Mouse (Mus musculus) CH12.LX (cell line): ENCODE measurements around the gene Ftcd. TPM values are rescaled to one million over a fixed set of nuclear protein-coding genes. Genes with fewer than 3 reads are reported as not detected.

ENCODE experiments used
- DNase-seq: peaks from one replicate; pipeline ENCODE4 v3.0.0-alpha.2; 2013; ENCODE audit errors: extremely low read depth
- H3K27ac ChIP-seq: 2 replicates; pipeline ENCODE4 v1.5.1; 2012; ENCODE audit warnings: low read depth, mild to moderate bottlenecking, control low read depth, moderate library complexity; ENCODE audit not compliant: insufficient read depth
- H3K27me3 ChIP-seq: replicated peaks from 2 replicates; pipeline ENCODE3; 2012; ENCODE audit warnings: inconsistent platforms
- H3K36me3 ChIP-seq, 2 experiments: replicated peaks in 1 of 2; 2 replicates each; pipeline versions ENCODE3 to v1.6.1; 2012; ENCODE audit warnings: inconsistent platforms in 1 of 2, low read length in 1 of 2, mild to moderate bottlenecking in 1 of 2, mixed read lengths in 1 of 2, moderate library complexity in 1 of 2; ENCODE audit not compliant: control insufficient read depth in 1 of 2, insufficient read depth in 1 of 2
- H3K4me1 ChIP-seq, 2 experiments: 2 replicates each; pipeline ENCODE4 v1.6.1; 2012; ENCODE audit warnings: inconsistent platforms in 1 of 2, moderate library complexity in 1 of 2; ENCODE audit not compliant: insufficient read depth in 2 of 2, control insufficient read depth in 1 of 2
- H3K4me2 ChIP-seq: 2 replicates; pipeline ENCODE4 v1.6.1; 2012; ENCODE audit warnings: low read depth, mild to moderate bottlenecking, control low read depth; ENCODE audit not compliant: poor library complexity, insufficient read depth, severe bottlenecking
- H3K4me3 ChIP-seq, 3 experiments: fragments of 150-350 bp in 1 of 3; sonication (generic) in 1 of 3; replicated peaks in 1 of 3; 2 replicates each; pipeline versions ENCODE3 to v1.5.1; 2011 to 2012; ENCODE audit warnings: low read depth in 2 of 3, low read length in 2 of 3, mild to moderate bottlenecking in 2 of 3, moderate library complexity in 2 of 3, control low read depth in 1 of 3, improper control_type of control experiment in 1 of 3, inconsistent platforms in 1 of 3, mixed read lengths in 1 of 3; ENCODE audit not compliant: poor library complexity in 1 of 3
- H3K79me2 ChIP-seq: replicated peaks from 2 replicates; pipeline ENCODE4 v1.6.1; 2012; ENCODE audit warnings: mild to moderate bottlenecking, moderate library complexity; ENCODE audit not compliant: control insufficient read depth, poor library complexity, insufficient read depth, severe bottlenecking; ENCODE audit errors: extremely low read depth
- H3K9ac ChIP-seq: 2 replicates; pipeline ENCODE4 v1.6.1; 2012; ENCODE audit warnings: low read depth, mild to moderate bottlenecking, control low read depth, moderate library complexity; ENCODE audit not compliant: insufficient read depth
- H3K9me3 ChIP-seq: replicated peaks from 2 replicates; pipeline ENCODE3; 2012; ENCODE audit warnings: low read length, inconsistent platforms, mixed read lengths
- BHLHE40 ChIP-seq: IDR thresholded peaks from 2 replicates; pipeline ENCODE4 v1.6.1; 2011; ENCODE audit warnings: mild to moderate bottlenecking, low read depth, low read length, improper control_type of control experiment
- CTCF ChIP-seq, 2 experiments: IDR thresholded peaks in 1 of 2; conservative IDR thresholded peaks in 1 of 2; 2 replicates each; pipeline ENCODE4 v1.5.1; 2011 to 2012; ENCODE audit warnings: low read depth in 2 of 2, low read length in 2 of 2, improper control_type of control experiment in 1 of 2, inconsistent platforms in 1 of 2, mild to moderate bottlenecking in 1 of 2, moderate library complexity in 1 of 2
- ELF1 ChIP-seq: IDR thresholded peaks from 2 replicates; pipeline ENCODE4 v1.6.1; 2014; ENCODE audit warnings: low read depth, mild to moderate bottlenecking, inconsistent platforms, low read length, improper control_type of control experiment
- EP300 ChIP-seq: IDR thresholded peaks from 2 replicates; pipeline ENCODE4 v1.6.1; 2011; ENCODE audit warnings: low read length, improper control_type of control experiment
- HCFC1 ChIP-seq: IDR thresholded peaks from 2 replicates; pipeline ENCODE4 v1.6.1; 2012; ENCODE audit warnings: low read depth, mild to moderate bottlenecking, inconsistent platforms, low read length, improper control_type of control experiment
- IRF4 ChIP-seq: IDR thresholded peaks from 2 replicates; pipeline ENCODE4 v1.6.1; 2014; ENCODE audit warnings: low read depth, mild to moderate bottlenecking, inconsistent platforms, low read length, improper control_type of control experiment
- JUN ChIP-seq: IDR thresholded peaks from 2 replicates; pipeline ENCODE4 v1.6.1; 2011; ENCODE audit warnings: low read depth, mild to moderate bottlenecking, low read length, improper control_type of control experiment, moderate library complexity; ENCODE audit not compliant: insufficient read depth
- KAT2A ChIP-seq: IDR thresholded peaks from 2 replicates; pipeline ENCODE4 v1.6.1; 2012; ENCODE audit warnings: low read length, improper control_type of control experiment, inconsistent platforms; ENCODE audit not compliant: insufficient replicate concordance
- MAFK ChIP-seq: IDR thresholded peaks from 2 replicates; pipeline ENCODE4 v1.6.1; 2011; ENCODE audit warnings: low read length, improper control_type of control experiment; ENCODE audit not compliant: insufficient replicate concordance
- MAX ChIP-seq: IDR thresholded peaks from 2 replicates; pipeline ENCODE4 v1.6.1; 2011; ENCODE audit warnings: low read length, improper control_type of control experiment
- MAZ ChIP-seq: IDR thresholded peaks from 2 replicates; pipeline ENCODE4 v1.6.1; 2012; ENCODE audit warnings: low read depth, mild to moderate bottlenecking, inconsistent platforms, low read length, improper control_type of control experiment, moderate library complexity
- MXI1 ChIP-seq: IDR thresholded peaks from 2 replicates; pipeline ENCODE4 v1.6.1; 2011; ENCODE audit warnings: mild to moderate bottlenecking, low read depth, low read length, improper control_type of control experiment
- MYC ChIP-seq: IDR thresholded peaks from 2 replicates; pipeline ENCODE4 v1.6.1; 2011; ENCODE audit warnings: low read depth, mild to moderate bottlenecking, improper control_type of control experiment, low read length
- NELFE ChIP-seq: IDR thresholded peaks from 2 replicates; pipeline ENCODE4 v1.6.1; 2011; ENCODE audit warnings: low read depth, low read length, improper control_type of control experiment
- NRF1 ChIP-seq: IDR thresholded peaks from 2 replicates; pipeline ENCODE4 v1.6.1; 2014; ENCODE audit warnings: low read depth, mild to moderate bottlenecking, inconsistent platforms, low read length, improper control_type of control experiment, moderate library complexity
- PAX5 ChIP-seq: IDR thresholded peaks from 2 replicates; pipeline ENCODE4 v1.6.1; 2012; ENCODE audit warnings: low read length, inconsistent platforms, mixed read lengths
- RAD21 ChIP-seq: IDR thresholded peaks from 2 replicates; pipeline ENCODE4 v1.6.1; 2011; ENCODE audit warnings: low read depth, mild to moderate bottlenecking, low read length, improper control_type of control experiment, moderate library complexity
- SMC3 ChIP-seq: IDR thresholded peaks from 2 replicates; pipeline ENCODE4 v1.6.1; 2011; ENCODE audit warnings: low read depth, low read length, improper control_type of control experiment
- TBP ChIP-seq: conservative IDR thresholded peaks from 2 replicates; pipeline ENCODE4 v1.6.1; 2011; ENCODE audit warnings: low read depth, low read length, improper control_type of control experiment
- TCF12 ChIP-seq: IDR thresholded peaks from 2 replicates; pipeline ENCODE4 v1.6.1; 2014; ENCODE audit warnings: low read depth, mild to moderate bottlenecking, inconsistent platforms, low read length, improper control_type of control experiment
- UBTF ChIP-seq: IDR thresholded peaks from 2 replicates; pipeline ENCODE4 v1.6.1; 2012; ENCODE audit warnings: low read depth, mild to moderate bottlenecking, inconsistent platforms, low read length, improper control_type of control experiment, moderate library complexity
- USF1 ChIP-seq: IDR thresholded peaks from 2 replicates; pipeline ENCODE4 v1.6.1; 2014; ENCODE audit warnings: low read depth, mild to moderate bottlenecking, inconsistent platforms, low read length, improper control_type of control experiment
- ZKSCAN1 ChIP-seq: IDR thresholded peaks from 2 replicates; pipeline ENCODE4 v1.6.1; 2012; ENCODE audit warnings: low read depth, inconsistent platforms, low read length, improper control_type of control experiment, borderline replicate concordance
- ZMIZ1 ChIP-seq: IDR thresholded peaks from 2 replicates; pipeline ENCODE4 v1.6.1; 2012; ENCODE audit warnings: low read depth, mild to moderate bottlenecking, inconsistent platforms, low read length, improper control_type of control experiment
- ZNF384 ChIP-seq: IDR thresholded peaks from 2 replicates; pipeline ENCODE4 v1.6.1; 2012; ENCODE audit warnings: low read depth, low read length, improper control_type of control experiment, inconsistent platforms
- dilution Hi-C: fragments of 300-500 bp; cut with MboI; formaldehyde crosslinking; loops from 2 replicates; pipeline ENCODE4 v1.14.3; 2020; ENCODE audit warnings: low sequenced_read_pairs; ENCODE audit not compliant: extremely low pct_unique_long_range_greater_than_20kb, extremely low pct_ligation_motif_present
- in situ Hi-C: fragments of 300-500 bp; cut with MboI; formaldehyde crosslinking; loops from 3 replicates; pipeline ENCODE4 v1.14.3; 2019; ENCODE audit warnings: low sequenced_read_pairs, low pct_ligation_motif_present, low pct_unique_long_range_greater_than_20kb, mixed read lengths
- polyA plus RNA-seq: library from polyadenylated mRNA; unstranded; fragments of >175 nt; gene quantifications from 2 replicates; pipeline ENCODE4 v1.2.1, GENCODE M21; 2012; ENCODE audit warnings: low read depth; ENCODE audit not compliant: insufficient read length
- total RNA-seq, 2 experiments: library from RNA; depleted of rRNA; stranded (reverse); fragments of 300-350 nt in 1 of 2; fragments of >200 nt in 1 of 2; gene quantifications; 2 replicates each; pipeline ENCODE4 v1.2.3; 2012 to 2014

The Ftcd gene
- total and polyA plus RNA-seq, 3 experiments, result not detected

DNA sequence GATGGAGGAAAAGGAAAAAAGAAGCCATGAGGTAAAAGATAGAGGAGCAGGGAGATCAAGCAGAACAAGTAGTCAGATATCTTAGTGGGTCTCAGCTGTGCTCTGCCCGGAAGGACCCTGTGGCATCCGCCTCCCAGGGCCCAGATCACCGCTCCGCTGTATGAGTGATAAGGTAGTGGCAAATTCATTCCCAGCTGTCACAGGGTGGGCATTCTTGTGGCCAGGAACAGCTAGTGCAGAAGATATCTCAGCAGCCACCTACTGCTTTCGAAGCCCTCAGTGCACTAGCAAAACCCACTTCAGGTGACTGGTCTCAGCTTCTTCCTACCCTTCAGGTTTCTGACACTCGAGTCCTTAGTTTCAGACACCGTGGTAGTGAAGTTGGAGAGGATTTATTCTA is 37.0 kb downstream of the Ftcd start:
- Histone ChIP-seq H3K9ac (no peak overlapping the region), H3K79me2 (no peaks in the 10 kb centered on the region), H3K36me3 (no peaks in the 10 kb centered on the region), H3K27me3 (peaks cover 86% of the 10 kb centered on the region), H3K4me1 (peaks cover 0 to 2% of the 10 kb centered on the region in 2 experiments; a peak in 1 of 4 replicates), H3K4me3 (no peak overlapping the region), H3K9me3 (no peaks in the 10 kb centered on the region), H3K27ac (no peak overlapping the region), H3K4me2 (no peak overlapping the region)
- DNase-seq, result no peak
- in situ Hi-C loops, result no loop called here
- dilution Hi-C loops, result no loop called here
- no peak for TF ChIP-seq RAD21
- no peak for TF ChIP-seq MAZ

DNA sequence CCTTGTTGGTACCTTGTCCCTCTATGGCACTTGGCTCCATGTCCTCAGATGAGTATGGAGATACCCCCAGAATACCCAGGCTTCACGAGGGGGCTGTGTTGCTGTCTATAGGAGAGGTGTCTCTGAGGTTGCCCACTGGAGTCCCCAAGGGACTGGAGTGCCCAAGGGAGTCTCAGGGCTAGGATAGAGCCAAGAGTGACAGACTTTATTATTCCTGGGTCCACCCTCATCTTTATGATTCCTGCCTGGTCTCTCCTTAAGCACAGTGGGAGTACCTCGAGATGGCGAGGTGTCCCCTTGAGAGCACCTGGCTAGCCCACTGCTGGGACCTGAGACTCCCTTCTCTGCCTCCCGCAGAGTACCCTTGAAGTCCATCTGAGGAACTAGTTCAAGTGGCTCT is 47.0 kb downstream of the Ftcd start:
- no peak for DNase-seq
- H3K9ac ChIP-seq, result no peak overlapping the region
- no peaks in the 10 kb centered on the region for H3K36me3 ChIP-seq
- no peak overlapping the region for H3K4me3 ChIP-seq
- H3K4me2 ChIP-seq, result no peak overlapping the region
- dilution Hi-C loops (no loop called here), in situ Hi-C loops (no loop called here)
- TF ChIP-seq MAFK (no peak), JUN (no peak), MAX (no peak)
- peaks cover 66% of the 10 kb centered on the region for H3K27me3 ChIP-seq
- H3K27ac ChIP-seq, result no peak overlapping the region
- H3K4me1 ChIP-seq, result peaks cover 3% of the 10 kb centered on the region in 2 experiments; a peak in 3 of 4 replicates
- H3K9me3 ChIP-seq, result no peaks in the 10 kb centered on the region
- H3K79me2 ChIP-seq, result no peaks in the 10 kb centered on the region

DNA sequence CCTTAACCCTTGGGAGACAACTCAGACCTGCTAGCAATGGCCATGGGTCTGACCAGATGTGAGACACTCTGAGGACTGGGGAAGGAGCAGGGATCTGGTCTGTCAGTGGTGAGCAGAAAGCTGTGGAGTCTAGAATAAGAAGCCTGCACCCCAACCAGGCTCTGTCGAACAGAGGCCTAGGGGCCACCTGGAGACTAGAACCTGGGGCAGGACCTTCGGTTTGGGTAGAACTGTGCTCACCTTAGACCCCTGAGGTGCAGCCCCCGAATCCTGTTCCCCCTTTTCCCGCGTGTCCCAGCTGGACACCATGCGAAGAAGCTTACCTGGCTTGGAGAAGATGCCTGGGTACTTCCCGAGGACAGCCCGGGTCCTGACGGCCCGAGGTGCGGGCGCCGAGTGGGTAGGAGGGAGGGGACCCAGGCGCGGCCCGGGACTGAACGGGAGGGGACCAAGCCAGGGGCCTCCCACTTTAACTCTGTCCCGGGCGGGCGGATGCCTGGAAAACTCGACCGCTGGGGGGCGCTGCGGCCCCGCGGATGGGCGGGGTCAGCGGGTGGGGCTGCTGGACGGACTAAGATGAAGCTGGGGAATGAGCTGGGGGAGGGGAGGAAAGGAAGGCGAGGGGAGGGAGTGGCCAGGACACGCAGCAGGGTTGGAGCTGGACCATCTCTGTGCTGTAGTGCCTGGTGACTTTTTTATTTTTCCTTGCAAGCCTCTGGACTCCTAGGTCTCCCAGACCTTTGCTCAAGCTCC is 47.7 kb downstream of the Ftcd start, which contains the start of gene Col6a2:
TSS of gene Col6a2 (minus strand) at position 703 of the 753 bp plus-strand sequence.
- no peaks in the 10 kb centered on the region for H3K9me3 ChIP-seq
- peaks cover 69% of the 10 kb centered on the region for H3K27me3 ChIP-seq
- no peaks in the 10 kb centered on the region for H3K79me2 ChIP-seq
- H3K4me3 ChIP-seq, result no peak within 1 kb of the TSS
- H3K4me1 ChIP-seq, result peaks cover 2 to 4% of the 10 kb centered on the region in 2 experiments; a peak in 3 of 4 replicates
- DNase-seq, result peak; percentile 34
- H3K4me2 ChIP-seq, result peak within 1 kb of the TSS; percentile 74
- H3K27ac ChIP-seq, result no peak within 1 kb of the TSS
- dilution Hi-C loops, result no loop called here
- H3K9ac ChIP-seq, result no peak within 1 kb of the TSS
- H3K36me3 ChIP-seq, result no peaks in the 10 kb centered on the region
- in situ Hi-C loops, result no loop called here
- TF ChIP-seq NRF1 (no peak), ELF1 (no peak), USF1 (no peak), MAFK (no peak), CTCF (conservative IDR thresholded peaks at IDR 0.05 in 1 of 2, IDR thresholded peaks at IDR 0.05 in 1 of 2; ENCODE audit: low read depth in 2 of 2, low read length in 2 of 2) (peak in 1 of 2 experiments; percentile 64; a peak in 2 of 4 replicates), JUN (no peak), TCF12 (no peak), ZNF384 (no peak), MXI1 (no peak), ZKSCAN1 (no peak), PAX5 (no peak), MAZ (peak; percentile 83), TBP (no peak), KAT2A (no peak), BHLHE40 (no peak), IRF4 (no peak), MAX (no peak), SMC3 (peak; percentile 49), UBTF (no peak), ZMIZ1 (no peak), HCFC1 (no peak), MYC (no peak), NELFE (no peak), EP300 (no peak)
